Mouse (Mus musculus) right cerebral cortex, adult 18-20 months (tissue): Measurements from ENCODE around the gene Slc38a1.
A peak's percentile ranks its signal among the peaks of the same experiment; 100 is the strongest.
"Not testable (repeated sequence)": the region's sequence is repeated elsewhere in the genome, so short reads cannot be mapped to it uniquely, and the experiment has no call there.

Source experiments
- DNase-seq: peaks from one replicate; pipeline ENCODE4 v3.0.0; 2022; ENCODE audit warnings: mixed read lengths

The Slc38a1 gene

GRCm38 (mm10) chr15:96657576-96658274 is 15.0 kb upstream of the Slc38a1 start:
- DNase-seq: no peak

- DNase-seq: no peak
These were observed 12.8 kb upstream of the Slc38a1 start for GRCm38 (mm10) chr15:96655514-96655913.

- no peak for DNase-seq
These were observed 12.0 kb upstream of the Slc38a1 start for GRCm38 (mm10) chr15:96654714-96655113.

- no peak for DNase-seq
These were observed 10.3 kb upstream of the Slc38a1 start for GRCm38 (mm10) chr15:96653011-96653410.

GRCm38 (mm10) chr15:96652531-96652930 is 9.8 kb upstream of the Slc38a1 start:
- DNase-seq: no peak

- DNase-seq: no peak
These were observed 4.7 kb upstream of the Slc38a1 start for GRCm38 (mm10) chr15:96647376-96647775.

- peak; percentile 24 for DNase-seq
These were observed 785 bp downstream of the Slc38a1 start for GRCm38 (mm10) chr15:96641821-96642435.

- DNase-seq: peak; percentile 75
These were observed 1.4 kb downstream of the Slc38a1 start for GRCm38 (mm10) chr15:96641111-96641820.

GRCm38 (mm10) chr15:96640291-96640985 is 2.3 kb downstream of the Slc38a1 start:
- DNase-seq: peak; percentile 28

GRCm38 (mm10) chr15:96639630-96640029 is 3.1 kb downstream of the Slc38a1 start:
- no peak for DNase-seq

GRCm38 (mm10) chr15:96638656-96639055 is 4.1 kb downstream of the Slc38a1 start:
- no peak for DNase-seq

GRCm38 (mm10) chr15:96638173-96638572 is 4.5 kb downstream of the Slc38a1 start:
- no peak for DNase-seq

- DNase-seq: no peak
These were observed 7.9 kb downstream of the Slc38a1 start for GRCm38 (mm10) chr15:96634670-96635405.

GRCm38 (mm10) chr15:96632201-96632600 is 10.5 kb downstream of the Slc38a1 start:
- DNase-seq: no peak

- peak; percentile 13 for DNase-seq
These were observed 11.5 kb downstream of the Slc38a1 start for GRCm38 (mm10) chr15:96631107-96631718.

GRCm38 (mm10) chr15:96628256-96628655 is 14.5 kb downstream of the Slc38a1 start:
- peak; percentile 32 for DNase-seq

GRCm38 (mm10) chr15:96626871-96627270 is 15.8 kb downstream of the Slc38a1 start:
- no peak for DNase-seq

GRCm38 (mm10) chr15:96625012-96625411 is 17.7 kb downstream of the Slc38a1 start:
- DNase-seq: not testable (repeated sequence)

GRCm38 (mm10) chr15:96622376-96622775 is 20.3 kb downstream of the Slc38a1 start:
- DNase-seq: no peak

GRCm38 (mm10) chr15:96621686-96622085 is 21.0 kb downstream of the Slc38a1 start:
- no peak for DNase-seq

- DNase-seq: no peak
These were observed 25.2 kb downstream of the Slc38a1 start for GRCm38 (mm10) chr15:96617555-96617954.

GRCm38 (mm10) chr15:96608671-96609070 is 34.0 kb downstream of the Slc38a1 start:
- DNase-seq: no peak
